Mouse (Mus musculus): ENCODE results near the gene Gm21518. TPM values are rescaled to one million over a fixed set of nuclear protein-coding genes. Genes with fewer than 3 reads are reported as not detected.
"Not testable (repeated sequence)": the region's sequence is repeated elsewhere in the genome, so short reads cannot be mapped to it uniquely, and the experiment has no call there.

Gene Gm21518
- not detected for total RNA-seq (2022)

DNA sequence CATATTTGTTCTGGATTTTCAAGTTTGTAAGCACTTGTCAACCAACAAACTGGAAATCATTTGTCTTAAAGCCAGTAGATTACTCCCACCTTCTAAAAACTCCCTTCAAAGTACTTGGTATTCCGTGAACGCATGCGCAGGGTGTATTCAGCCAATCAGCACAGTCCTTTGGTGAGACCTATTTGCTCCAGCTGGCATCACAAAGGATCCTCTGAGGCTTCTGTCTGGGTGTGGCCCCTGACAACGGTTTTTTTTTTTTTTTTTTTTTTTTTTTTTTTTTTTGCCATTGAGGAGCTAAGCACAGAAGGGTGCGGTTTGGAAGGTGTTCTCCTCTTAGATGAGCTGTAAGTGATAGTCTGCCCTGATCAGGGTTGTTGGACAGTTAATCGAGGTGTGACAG is at the start of gene Gm21518:
Gene Gm21518 (plus strand): TSS at position 301 of the 400 bp plus-strand sequence.
- not testable (repeated sequence) for DNase-seq (ENCODE audit: low spot score)

All from heart, adult 8-10 months (tissue).